Mouse (Mus musculus) lung, embryonic 15.5 days (tissue): ENCODE measurements around the gene Washc2. TPM values are rescaled to one million over a fixed set of nuclear protein-coding genes. Genes with fewer than 3 reads are reported as not detected.

Source experiments
- ATAC-seq: fragments of 200-750 bp; cut with Nextera tagmentation; 2 replicates; pipeline ENCODE4 v1.8.0; 2017; ENCODE audit warnings: moderate number of reproducible peaks, borderline replicate concordance; ENCODE audit not compliant: low FRiP score, low TSS enrichment; ENCODE audit errors: extremely low read depth
- H3K27ac ChIP-seq: fragments of 300-500 bp; sonication (generic); 2 replicates; pipeline ENCODE4 v1.5.1; 2015; ENCODE audit warnings: moderate library complexity, mild to moderate bottlenecking, inconsistent platforms
- H3K27me3 ChIP-seq: fragments of 300-500 bp; sonication (generic); 2 replicates; pipeline ENCODE4 v1.6.1; 2015; ENCODE audit warnings: inconsistent platforms
- H3K36me3 ChIP-seq: fragments of 300-500 bp; sonication (generic); 2 replicates; pipeline ENCODE4 v1.6.1; 2015; ENCODE audit warnings: inconsistent platforms
- H3K4me1 ChIP-seq: fragments of 300-500 bp; sonication (generic); 2 replicates; pipeline ENCODE4 v1.6.1; 2015; ENCODE audit warnings: inconsistent platforms
- H3K4me2 ChIP-seq: fragments of 300-500 bp; sonication (generic); 2 replicates; pipeline ENCODE4 v1.6.1; 2015; ENCODE audit warnings: inconsistent platforms, mild to moderate bottlenecking, moderate library complexity
- H3K4me3 ChIP-seq: fragments of 300-500 bp; sonication (generic); 2 replicates; pipeline ENCODE4 v1.5.1; 2015; ENCODE audit warnings: mild to moderate bottlenecking, inconsistent platforms
- H3K9ac ChIP-seq: fragments of 300-500 bp; sonication (generic); 2 replicates; pipeline ENCODE4 v1.6.1; 2015; ENCODE audit warnings: inconsistent platforms
- H3K9me3 ChIP-seq: fragments of 300-500 bp; sonication (generic); 2 replicates; pipeline ENCODE4 v1.6.1; 2016; ENCODE audit warnings: inconsistent platforms
- WGBS: fragments of 180-500 bp; shearing (Covaris S2); methylation state at CpG from one replicate; pipeline ENCODE4 v1.1.7; 2015; 5-methylcytosine and 5-hydroxymethylcytosine counted together
- polyA plus RNA-seq: library from polyadenylated mRNA; unstranded; fragments of >200 nt; fragmentation: Nextera tagmentation; extraction: Ambion mirVana; gene quantifications from 2 replicates; pipeline ENCODE4 v1.2.1, GENCODE M21; 2015

Gene Washc2
- polyA plus RNA-seq, 1 experiment from 2014 or later, result 41.9 TPM

DNA sequence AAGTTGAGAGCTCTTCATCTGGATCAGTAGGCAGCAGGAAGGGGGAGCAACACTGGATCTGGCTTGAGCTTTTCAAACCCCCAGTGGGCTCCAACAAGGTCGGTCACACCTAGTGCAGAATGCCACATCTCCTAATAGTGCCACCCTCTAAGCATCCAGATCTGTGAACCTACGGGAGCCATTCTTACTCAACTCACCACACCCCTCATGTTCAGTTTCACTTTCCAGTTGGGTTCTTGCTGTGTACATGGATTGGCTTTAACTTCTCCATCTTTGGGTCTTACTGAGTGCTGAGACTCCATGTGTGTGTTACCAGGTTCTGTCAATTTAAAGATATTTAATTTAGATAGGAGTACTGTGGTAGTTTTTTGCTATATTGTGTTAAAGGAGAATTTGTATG lies 103.6 kb downstream of the Washc2 start:
- Histone ChIP-seq H3K36me3 (no peaks in the 10 kb centered on the region), H3K4me1 (no peaks in the 10 kb centered on the region), H3K27me3 (no peaks in the 10 kb centered on the region), H3K9ac (no peak overlapping the region), H3K9me3 (no peaks in the 10 kb centered on the region), H3K4me3 (no peak overlapping the region), H3K4me2 (no peak overlapping the region), H3K27ac (no peak overlapping the region)
- ATAC-seq, result no peak
- WGBS, result 92% methylated on average over 2 of the region's 2 CpGs

Other genes with a start within 250 kb of the Washc2 start
- gene Plxnd1, start 213.0 kb upstream of the Washc2 start, polyA plus RNA-seq, result 49.2 and 53.5 TPM in 2 replicates
- gene Tmcc1, start 14.6 kb upstream of the Washc2 start, polyA plus RNA-seq, result 11.1 and 13.2 TPM in 2 replicates
- gene Zfand4, start 56.2 kb downstream of the Washc2 start, polyA plus RNA-seq, result 6.3 and 6.5 TPM in 2 replicates
- 33.9 and 35.3 TPM in 2 replicates for gene March8, start 130.0 kb downstream of the Washc2 start, polyA plus RNA-seq